Mouse (Mus musculus) G1E (cell line): ENCODE results near the gene Ndufv3.

Experiments used
- CTCF ChIP-seq: IDR thresholded peaks from 2 replicates; pipeline ENCODE4 v1.5.1; 2012; ENCODE audit warnings: low read depth, low read length, inconsistent platforms, mixed read lengths
- GATA2 ChIP-seq: IDR thresholded peaks from 2 replicates; pipeline ENCODE4 v1.6.1; 2012; ENCODE audit warnings: low read depth, low read length, inconsistent platforms, borderline replicate concordance
- POLR2AphosphoS5 ChIP-seq: IDR thresholded peaks from 2 replicates; pipeline ENCODE4 v1.6.1; 2012; ENCODE audit warnings: low read depth, low read length, inconsistent platforms; ENCODE audit not compliant: insufficient replicate concordance

DNA sequence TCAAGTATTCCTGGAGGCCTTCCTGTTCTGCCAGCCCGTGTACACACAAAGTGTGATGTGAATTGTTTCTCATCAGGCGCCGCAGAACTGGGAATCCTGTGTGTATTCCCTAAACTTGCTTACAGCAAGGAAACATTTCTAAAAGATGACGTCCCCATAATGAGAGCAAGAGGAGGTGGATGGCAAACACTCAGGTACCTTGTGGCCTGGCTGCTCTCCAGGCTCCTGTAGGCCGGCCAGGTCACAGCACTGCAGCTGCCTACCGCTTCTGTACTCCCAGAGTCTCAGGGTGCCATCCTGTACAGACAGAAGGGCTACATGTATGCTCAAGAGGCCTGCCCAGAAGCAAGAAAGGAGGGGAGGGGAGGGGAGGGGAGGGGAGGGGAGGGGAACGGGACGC, 19.5 kb upstream of the Ndufv3 start:
- no peak for TF ChIP-seq CTCF
- TF ChIP-seq GATA2 = no peak
- TF ChIP-seq POLR2AphosphoS5 = no peak
